Mouse (Mus musculus): ENCODE results near the gene Tnnc2. TPM values are rescaled to one million over a fixed set of nuclear protein-coding genes. Genes with fewer than 3 reads are reported as not detected.

Gene Tnnc2
- polyA plus RNA-seq, 1 experiment from 2014 or later = 0.97 TPM

Other genes starting within 250 kb of the Tnnc2 start
- 1.1 and 4.4 TPM in 2 replicates for gene Wfdc2, start 217.6 kb downstream of the Tnnc2 start, polyA plus RNA-seq (2015; fragmentation: Nextera tagmentation; extraction: Ambion mirVana)
- not detected in 2 replicates for gene Spint3, start 206.5 kb downstream of the Tnnc2 start, polyA plus RNA-seq (2015; fragmentation: Nextera tagmentation; extraction: Ambion mirVana)
- not detected in 2 replicates for gene Wfdc6a, start 194.5 kb downstream of the Tnnc2 start, polyA plus RNA-seq (2015; fragmentation: Nextera tagmentation; extraction: Ambion mirVana)
- gene Eppin, start 186.4 kb downstream of the Tnnc2 start, polyA plus RNA-seq (2015; fragmentation: Nextera tagmentation; extraction: Ambion mirVana) = 0.21 TPM in 1 of 2 replicates, not detected in the other
- gene Wfdc6b, start 166.4 kb downstream of the Tnnc2 start, polyA plus RNA-seq (2015; fragmentation: Nextera tagmentation; extraction: Ambion mirVana) = not detected in 2 replicates
- not detected in 2 replicates for gene Wfdc8, start 166.3 kb downstream of the Tnnc2 start, polyA plus RNA-seq (2015; fragmentation: Nextera tagmentation; extraction: Ambion mirVana)
- not detected in 2 replicates for gene Wfdc16, start 141.2 kb downstream of the Tnnc2 start, polyA plus RNA-seq (2015; fragmentation: Nextera tagmentation; extraction: Ambion mirVana)
- gene Wfdc10, start 123.9 kb downstream of the Tnnc2 start, polyA plus RNA-seq (2015; fragmentation: Nextera tagmentation; extraction: Ambion mirVana) = not detected in 2 replicates
- gene Wfdc9, start 123.4 kb downstream of the Tnnc2 start, polyA plus RNA-seq (2015; fragmentation: Nextera tagmentation; extraction: Ambion mirVana) = not detected in 2 replicates
- not detected in 2 replicates for gene Wfdc11, start 105.9 kb downstream of the Tnnc2 start, polyA plus RNA-seq (2015; fragmentation: Nextera tagmentation; extraction: Ambion mirVana)
- gene Wfdc13, start 94.9 kb downstream of the Tnnc2 start, polyA plus RNA-seq (2015; fragmentation: Nextera tagmentation; extraction: Ambion mirVana) = not detected in 2 replicates
- gene Spint4, start 81.5 kb downstream of the Tnnc2 start, polyA plus RNA-seq (2015; fragmentation: Nextera tagmentation; extraction: Ambion mirVana) = not detected in 2 replicates
- gene Spint5, start 64.7 kb downstream of the Tnnc2 start, polyA plus RNA-seq (2015; fragmentation: Nextera tagmentation; extraction: Ambion mirVana) = not detected in 2 replicates
- 1.6 and 1.7 TPM in 2 replicates for gene Wfdc3, start 34.0 kb downstream of the Tnnc2 start, polyA plus RNA-seq (2015; fragmentation: Nextera tagmentation; extraction: Ambion mirVana)
- 54.6 and 57.6 TPM in 2 replicates for gene Dnttip1, start 34.0 kb downstream of the Tnnc2 start, polyA plus RNA-seq (2015; fragmentation: Nextera tagmentation; extraction: Ambion mirVana)
- 78.0 and 107 TPM in 2 replicates for gene Ube2c, start 10.1 kb downstream of the Tnnc2 start, polyA plus RNA-seq (2015; fragmentation: Nextera tagmentation; extraction: Ambion mirVana)
- 39.6 and 44.8 TPM in 2 replicates for gene Snx21, start 5.9 kb upstream of the Tnnc2 start, polyA plus RNA-seq (2015; fragmentation: Nextera tagmentation; extraction: Ambion mirVana)
- 21.4 and 21.5 TPM in 2 replicates for gene Acot8, start 24.9 kb upstream of the Tnnc2 start, polyA plus RNA-seq (2015; fragmentation: Nextera tagmentation; extraction: Ambion mirVana)
- 16.8 TPM in 2 replicates for gene Zswim3, start 25.1 kb upstream of the Tnnc2 start, polyA plus RNA-seq (2015; fragmentation: Nextera tagmentation; extraction: Ambion mirVana)
- 24.9 and 29.2 TPM in 2 replicates for gene Zswim1, start 42.7 kb upstream of the Tnnc2 start, polyA plus RNA-seq (2015; fragmentation: Nextera tagmentation; extraction: Ambion mirVana)
- gene Spata25, start 48.6 kb upstream of the Tnnc2 start, polyA plus RNA-seq (2015; fragmentation: Nextera tagmentation; extraction: Ambion mirVana) = 0.34 TPM in 1 of 2 replicates, not detected in the other
- gene Ctsa, start 52.9 kb upstream of the Tnnc2 start, polyA plus RNA-seq (2015; fragmentation: Nextera tagmentation; extraction: Ambion mirVana) = 97.0 and 105 TPM in 2 replicates
- gene Neurl2, start 53.5 kb upstream of the Tnnc2 start, polyA plus RNA-seq (2015; fragmentation: Nextera tagmentation; extraction: Ambion mirVana) = 6.3 and 7.9 TPM in 2 replicates
- 123 and 129 TPM in 2 replicates for gene Pltp, start 77.7 kb upstream of the Tnnc2 start, polyA plus RNA-seq (2015; fragmentation: Nextera tagmentation; extraction: Ambion mirVana)
- gene Pcif1, start 99.3 kb upstream of the Tnnc2 start, polyA plus RNA-seq (2015; fragmentation: Nextera tagmentation; extraction: Ambion mirVana) = 78.5 and 81.7 TPM in 2 replicates
- 13.7 and 18.3 TPM in 2 replicates for gene Zfp335, start 131.8 kb upstream of the Tnnc2 start, polyA plus RNA-seq (2015; fragmentation: Nextera tagmentation; extraction: Ambion mirVana)
- 27.0 and 37.2 TPM in 2 replicates for gene Mmp9, start 160.8 kb upstream of the Tnnc2 start, polyA plus RNA-seq (2015; fragmentation: Nextera tagmentation; extraction: Ambion mirVana)
- gene Slc12a5, start 180.8 kb upstream of the Tnnc2 start, polyA plus RNA-seq (2015; fragmentation: Nextera tagmentation; extraction: Ambion mirVana) = 55.2 and 60.5 TPM in 2 replicates